Mouse (Mus musculus): ENCODE measurements around the gene Pex14. TPM values are rescaled to one million over a fixed set of nuclear protein-coding genes. Genes with fewer than 3 reads are reported as not detected.

Gene Pex14
- polyA plus RNA-seq, 1 experiment from 2014 or later = 42.9 TPM

DNA sequence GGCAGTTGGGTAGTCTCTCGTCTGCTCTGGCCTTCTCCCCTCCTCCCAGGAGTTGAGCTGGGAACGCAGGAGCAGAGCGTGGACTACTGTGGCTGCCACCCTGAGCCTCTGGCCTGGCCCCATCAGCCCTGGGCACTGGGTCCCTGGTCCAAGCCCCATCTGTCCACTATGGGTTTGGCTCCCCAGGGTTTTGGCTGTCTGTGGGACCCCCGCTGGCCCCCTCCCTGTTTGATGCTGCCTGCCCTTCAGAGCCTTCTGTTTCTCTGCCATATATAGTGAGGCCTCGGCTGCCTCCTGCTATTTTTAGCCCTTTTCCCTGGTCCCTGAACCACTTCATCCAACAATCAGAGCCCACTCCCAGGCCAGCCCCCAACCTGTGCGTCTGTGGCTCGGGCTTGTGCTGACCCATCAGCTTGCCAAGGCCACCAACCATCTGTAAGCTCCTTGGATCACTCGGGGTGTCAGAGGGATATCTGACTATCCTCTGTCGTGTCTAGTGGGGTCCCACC lies 168.9 kb downstream of the Pex14 start:
- Histone ChIP-seq H3K36me3 (ENCODE audit: control insufficient read depth, insufficient read depth, low read length) (peaks cover 8% of the 10 kb centered on the region; the same call in 1 of the 2 replicates), H3K9ac (ENCODE audit: low read length) (no peak overlapping the region), H3K9me3 (ENCODE audit: control insufficient read depth, low read length) (no peaks in the 10 kb centered on the region), H3K27ac (replicated peaks) (peak overlapping the region; percentile 81), H3K27me3 (ENCODE audit: control insufficient read depth, insufficient read depth, low read length) (no peaks in the 10 kb centered on the region), H3K4me3 (ENCODE audit: low read depth, low read length) (no peak overlapping the region), H3K4me2 (replicated peaks; ENCODE audit: low read depth) (no peak overlapping the region), H3K4me1 (replicated peaks; ENCODE audit: control insufficient read depth, insufficient read depth) (peaks cover 9% of the 10 kb centered on the region; the same call in 1 of the 2 replicates)
- DNase-seq (ENCODE audit: low spot score) (no peak), ATAC-seq (ENCODE audit: low FRiP score, low TSS enrichment) (no peak)
- TF ChIP-seq CTCF (IDR thresholded peaks at IDR 0.05; ENCODE audit: low read depth) = no peak
- TF ChIP-seq EP300 (optimal IDR thresholded peaks at IDR 0.05) = no peak
- WGBS = 65% methylated on average over 9 of the region's 9 CpGs

DNA sequence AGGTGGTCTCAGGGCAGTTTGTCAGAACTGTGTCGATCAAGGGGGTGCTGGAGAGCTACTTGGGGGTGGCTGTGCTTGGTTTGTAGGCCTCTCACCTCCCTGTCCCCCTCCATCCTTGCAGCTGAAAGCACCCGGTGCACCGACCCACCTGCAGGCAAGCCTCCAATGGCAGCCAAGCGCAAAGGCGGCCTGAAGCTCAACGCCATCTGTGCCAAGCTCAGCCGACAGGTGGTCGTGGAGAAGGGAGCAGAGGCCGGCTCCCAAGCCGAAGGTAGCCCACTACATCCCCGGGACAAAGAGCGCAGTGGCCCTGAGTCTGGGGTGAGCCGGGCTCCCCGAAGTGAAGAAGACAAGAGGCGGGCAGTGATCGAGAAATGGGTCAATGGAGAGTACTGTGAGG lies 170.8 kb downstream of the Pex14 start:
- Histone ChIP-seq H3K4me3 (ENCODE audit: low read depth, low read length) (no peak overlapping the region), H3K4me1 (replicated peaks; ENCODE audit: control insufficient read depth, insufficient read depth) (peaks cover 5% of the 10 kb centered on the region), H3K27me3 (ENCODE audit: control insufficient read depth, insufficient read depth, low read length) (no peaks in the 10 kb centered on the region), H3K36me3 (ENCODE audit: control insufficient read depth, insufficient read depth, low read length) (peaks cover 7% of the 10 kb centered on the region; the same call in 1 of the 2 replicates), H3K27ac (replicated peaks) (no peak overlapping the region), H3K9ac (ENCODE audit: low read length) (no peak overlapping the region), H3K4me2 (replicated peaks; ENCODE audit: low read depth) (no peak overlapping the region), H3K9me3 (ENCODE audit: control insufficient read depth, low read length) (no peaks in the 10 kb centered on the region)
- no peak for TF ChIP-seq CTCF (IDR thresholded peaks at IDR 0.05; ENCODE audit: low read depth)
- no peak for TF ChIP-seq EP300 (optimal IDR thresholded peaks at IDR 0.05)
- DNase-seq (ENCODE audit: low spot score) (no peak), ATAC-seq (ENCODE audit: low FRiP score, low TSS enrichment) (no peak)
- whole genome bisulfite sequencing = 92% methylated on average over 16 of the region's 16 CpGs

DNA sequence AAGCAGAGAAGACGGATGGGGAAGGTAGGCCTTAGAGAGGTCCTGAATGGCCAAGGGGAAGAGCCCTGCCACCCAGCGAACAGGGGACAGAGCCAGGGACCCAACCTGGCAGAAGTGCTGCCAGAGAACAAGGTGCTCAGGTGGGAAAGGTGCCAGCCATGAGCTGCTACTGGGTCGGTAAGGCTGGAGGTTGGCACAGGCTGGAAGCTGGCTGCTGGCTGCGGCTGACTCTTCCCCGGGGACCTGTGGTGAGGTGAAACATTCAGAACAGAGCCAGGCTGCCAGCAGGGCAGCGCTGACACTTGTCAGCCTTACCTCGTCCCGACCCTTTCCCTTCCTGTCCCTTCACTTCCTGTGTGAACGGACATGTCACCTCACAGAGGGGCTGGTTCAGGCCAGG lies 171.4 kb downstream of the Pex14 start:
- 65% methylated on average over 9 of the region's 9 CpGs for WGBS
- Histone ChIP-seq H3K9ac (ENCODE audit: low read length) (no peak overlapping the region), H3K27me3 (ENCODE audit: control insufficient read depth, insufficient read depth, low read length) (no peaks in the 10 kb centered on the region), H3K4me1 (replicated peaks; ENCODE audit: control insufficient read depth, insufficient read depth) (peaks cover 9% of the 10 kb centered on the region), H3K36me3 (ENCODE audit: control insufficient read depth, insufficient read depth, low read length) (peaks cover 6% of the 10 kb centered on the region; the same call in 1 of the 2 replicates), H3K9me3 (ENCODE audit: control insufficient read depth, low read length) (no peaks in the 10 kb centered on the region), H3K4me3 (ENCODE audit: low read depth, low read length) (no peak overlapping the region), H3K27ac (replicated peaks) (0 out of 2 replicates have a peak overlapping the region, but pooled peaks have one; percentile 31), H3K4me2 (replicated peaks; ENCODE audit: low read depth) (no peak overlapping the region)
- TF ChIP-seq CTCF (IDR thresholded peaks at IDR 0.05; ENCODE audit: low read depth) (no peak), EP300 (optimal IDR thresholded peaks at IDR 0.05) (no peak)
- DNase-seq (ENCODE audit: low spot score) (no peak), ATAC-seq (ENCODE audit: low FRiP score, low TSS enrichment) (no peak)

DNA sequence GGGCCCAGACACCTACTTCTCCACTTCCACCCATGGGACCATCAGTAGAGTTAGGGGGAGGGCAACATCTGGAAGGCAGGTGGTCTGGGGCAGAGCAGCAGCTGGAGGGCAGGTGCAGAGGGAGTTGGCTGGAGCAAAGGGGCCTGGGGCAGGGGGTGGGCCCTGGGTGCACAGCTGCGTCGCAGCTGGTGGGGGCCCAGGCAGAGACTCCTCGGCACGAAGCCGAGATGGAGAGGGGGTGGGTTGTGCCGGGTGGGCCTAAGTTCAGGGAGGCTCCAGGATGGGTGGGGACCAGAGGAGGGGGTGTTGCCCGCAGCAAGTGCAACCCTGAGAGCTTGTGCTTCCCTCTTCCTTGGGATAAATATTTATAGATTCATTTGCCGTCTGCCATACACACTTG lies 173.2 kb downstream of the Pex14 start:
- ATAC-seq (ENCODE audit: low FRiP score, low TSS enrichment) (no peak), DNase-seq (ENCODE audit: low spot score) (no peak)
- peaks cover 12% of the 10 kb centered on the region for H3K4me1 ChIP-seq (replicated peaks; ENCODE audit: control insufficient read depth, insufficient read depth)

DNA sequence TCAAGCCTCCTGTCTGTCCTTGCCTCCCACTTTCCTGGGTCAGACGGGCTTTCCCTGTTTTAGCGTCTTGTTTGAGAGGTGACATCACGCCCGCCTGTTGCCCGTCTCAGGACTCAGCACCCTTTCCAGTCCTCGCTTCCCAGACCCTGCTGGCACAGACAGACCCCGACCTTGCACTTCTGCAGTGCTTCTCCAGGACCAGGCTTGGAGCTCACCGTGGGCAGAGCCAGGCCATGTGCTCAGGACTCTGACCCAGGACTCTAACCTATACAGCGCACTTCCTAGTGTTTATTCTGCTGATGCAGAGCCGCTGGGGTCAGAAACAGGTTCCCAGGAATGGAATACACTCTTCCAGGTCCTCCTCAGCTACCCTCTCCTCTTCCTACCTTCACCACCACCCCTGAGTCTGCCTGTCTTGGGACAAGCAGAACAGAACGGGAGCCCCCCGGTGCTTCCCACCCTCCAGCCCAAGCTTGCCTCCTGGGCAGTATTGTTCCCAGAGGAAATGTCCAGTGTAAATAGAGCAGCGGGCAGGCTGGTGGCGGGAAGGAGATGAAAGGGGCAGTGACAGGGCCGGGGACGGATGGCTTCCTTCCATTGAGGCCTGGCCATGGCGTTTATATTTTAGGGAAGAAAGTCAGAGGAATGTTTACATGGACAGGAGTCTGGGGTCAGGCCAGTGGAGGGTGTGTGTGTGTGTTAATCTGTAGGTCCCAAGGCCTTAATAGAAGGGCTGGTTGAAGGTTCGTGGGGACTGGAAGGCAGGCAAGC lies 173.9 kb downstream of the Pex14 start:
- H3K4me3 ChIP-seq (ENCODE audit: low read depth, low read length) = no peak overlapping the region
- 0 out of 2 replicates have a peak overlapping the region, but pooled peaks have one; percentile 23 for H3K9ac ChIP-seq (ENCODE audit: low read length)
- ATAC-seq (ENCODE audit: low FRiP score, low TSS enrichment) (peak; percentile 7; the same call in 1 of the 2 replicates), DNase-seq (ENCODE audit: low spot score) (peak; percentile 33)
- peak overlapping the region; percentile 78 for H3K27ac ChIP-seq (replicated peaks)
- H3K27me3 ChIP-seq (ENCODE audit: control insufficient read depth, insufficient read depth, low read length) = no peaks in the 10 kb centered on the region
- peaks cover 12% of the 10 kb centered on the region for H3K4me1 ChIP-seq (replicated peaks; ENCODE audit: control insufficient read depth, insufficient read depth)
- no peak overlapping the region for H3K4me2 ChIP-seq (replicated peaks; ENCODE audit: low read depth)
- H3K36me3 ChIP-seq (ENCODE audit: control insufficient read depth, insufficient read depth, low read length) = no peaks in the 10 kb centered on the region
- no peak for TF ChIP-seq CTCF (IDR thresholded peaks at IDR 0.05; ENCODE audit: low read depth)
- no peak for TF ChIP-seq EP300 (optimal IDR thresholded peaks at IDR 0.05)
- WGBS = 33% methylated on average over 18 of the region's 18 CpGs
- no peaks in the 10 kb centered on the region for H3K9me3 ChIP-seq (ENCODE audit: control insufficient read depth, low read length)

More for the DNA sequence above, 173.2 kb downstream of the Pex14 start:
- H3K36me3 ChIP-seq (ENCODE audit: control insufficient read depth, insufficient read depth, low read length) = no peaks in the 10 kb centered on the region
- no peak overlapping the region for H3K4me3 ChIP-seq (ENCODE audit: low read depth, low read length)
- TF ChIP-seq EP300 (optimal IDR thresholded peaks at IDR 0.05) (no peak), CTCF (IDR thresholded peaks at IDR 0.05; ENCODE audit: low read depth) (no peak)
- no peaks in the 10 kb centered on the region for H3K9me3 ChIP-seq (ENCODE audit: control insufficient read depth, low read length)
- H3K27me3 ChIP-seq (ENCODE audit: control insufficient read depth, insufficient read depth, low read length) = no peaks in the 10 kb centered on the region
- H3K27ac ChIP-seq (replicated peaks) = peak overlapping the region; percentile 78
- 11% methylated on average over 8 of the region's 8 CpGs for whole genome bisulfite sequencing
- H3K9ac ChIP-seq (ENCODE audit: low read length) = 0 out of 2 replicates have a peak overlapping the region, but pooled peaks have one; percentile 23
- no peak overlapping the region for H3K4me2 ChIP-seq (replicated peaks; ENCODE audit: low read depth)

DNA sequence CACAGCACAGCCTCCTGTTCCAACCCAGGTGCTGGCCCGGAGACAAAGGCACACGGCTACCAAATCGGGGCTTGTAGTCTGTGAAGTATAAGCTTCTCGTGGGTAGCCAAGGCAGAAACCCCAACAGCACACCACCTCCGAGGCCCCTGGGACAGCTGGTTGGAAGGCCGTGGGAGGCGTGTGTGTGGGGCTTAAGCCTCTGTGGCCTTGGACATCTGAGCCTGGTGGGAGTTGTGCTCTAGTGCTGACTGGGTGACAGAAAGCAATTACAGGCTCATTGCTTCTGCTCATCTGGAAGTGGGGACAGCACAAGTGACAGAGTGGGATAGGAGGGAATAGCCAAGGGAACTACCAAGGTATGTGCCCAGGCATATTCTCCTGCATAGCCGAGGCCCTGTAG lies 175.7 kb downstream of the Pex14 start:
- H3K9me3 ChIP-seq (ENCODE audit: control insufficient read depth, low read length) = no peaks in the 10 kb centered on the region
- ATAC-seq (ENCODE audit: low FRiP score, low TSS enrichment) (no peak), DNase-seq (ENCODE audit: low spot score) (no peak)
- no peak overlapping the region for H3K9ac ChIP-seq (ENCODE audit: low read length)
- peak overlapping the region; percentile 45 for H3K27ac ChIP-seq (replicated peaks)
- WGBS = 54% methylated on average over 8 of the region's 8 CpGs
- TF ChIP-seq CTCF (IDR thresholded peaks at IDR 0.05; ENCODE audit: low read depth) (no peak), EP300 (optimal IDR thresholded peaks at IDR 0.05) (no peak)
- no peak overlapping the region for H3K4me2 ChIP-seq (replicated peaks; ENCODE audit: low read depth)
- H3K27me3 ChIP-seq (ENCODE audit: control insufficient read depth, insufficient read depth, low read length) = no peaks in the 10 kb centered on the region
- no peaks in the 10 kb centered on the region for H3K36me3 ChIP-seq (ENCODE audit: control insufficient read depth, insufficient read depth, low read length)
- H3K4me3 ChIP-seq (ENCODE audit: low read depth, low read length) = no peak overlapping the region
- peaks cover 12% of the 10 kb centered on the region for H3K4me1 ChIP-seq (replicated peaks; ENCODE audit: control insufficient read depth, insufficient read depth)

Data from stomach, postnatal 0 days (tissue).